Mouse (Mus musculus) heart, adult 2 months (tissue): ENCODE results near the gene Abcc8.

Source experiments
- CTCF ChIP-seq: fragments of 200-600 bp; IDR thresholded peaks from 2 replicates; pipeline ENCODE4 v1.8.1; 2022; ENCODE audit warnings: antibody characterized with exemption, mild to moderate bottlenecking, moderate library complexity
- EP300 ChIP-seq: fragments of 200-500 bp; IDR thresholded peaks from 2 replicates; pipeline ENCODE4 v1.6.1; 2011; ENCODE audit warnings: low read depth, low read length, control low read depth; ENCODE audit not compliant: insufficient read depth
- POLR2A ChIP-seq: fragments of 200-500 bp; IDR thresholded peaks from 2 replicates; pipeline ENCODE4 v1.6.1; 2011; ENCODE audit warnings: mild to moderate bottlenecking, low read depth, low read length, control low read depth; ENCODE audit not compliant: insufficient read depth

DNA sequence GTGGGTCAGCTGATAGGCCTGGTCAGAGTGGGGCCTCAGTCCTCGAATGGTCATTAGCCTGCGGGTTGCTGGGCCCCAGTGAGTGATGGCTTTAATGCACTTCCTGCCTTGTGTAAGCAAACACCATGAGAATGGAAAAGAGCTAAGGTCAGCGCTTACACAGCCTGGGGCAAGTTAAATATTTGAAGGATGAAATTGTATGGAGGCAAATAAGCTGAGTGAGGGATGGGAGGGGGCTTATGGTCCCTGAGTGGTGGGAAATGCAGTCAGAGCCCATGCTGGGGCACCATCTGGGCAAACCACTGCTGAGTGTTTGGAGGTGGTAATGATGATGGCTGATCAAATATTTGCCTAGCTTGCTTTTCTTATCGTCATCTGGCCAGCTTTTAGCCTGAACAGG, 56.9 kb downstream of the Abcc8 start:
- no peak for TF ChIP-seq EP300
- TF ChIP-seq POLR2A = no peak
- TF ChIP-seq CTCF = no peak
